Mouse (Mus musculus): Measurements from ENCODE around the gene Otud7b. TPM values are rescaled to one million over a fixed set of nuclear protein-coding genes. Genes with fewer than 3 reads are reported as not detected.

The Otud7b gene
- total RNA-seq, 2 experiments from 2014 or later: 27.4 to 31.0 TPM

DNA sequence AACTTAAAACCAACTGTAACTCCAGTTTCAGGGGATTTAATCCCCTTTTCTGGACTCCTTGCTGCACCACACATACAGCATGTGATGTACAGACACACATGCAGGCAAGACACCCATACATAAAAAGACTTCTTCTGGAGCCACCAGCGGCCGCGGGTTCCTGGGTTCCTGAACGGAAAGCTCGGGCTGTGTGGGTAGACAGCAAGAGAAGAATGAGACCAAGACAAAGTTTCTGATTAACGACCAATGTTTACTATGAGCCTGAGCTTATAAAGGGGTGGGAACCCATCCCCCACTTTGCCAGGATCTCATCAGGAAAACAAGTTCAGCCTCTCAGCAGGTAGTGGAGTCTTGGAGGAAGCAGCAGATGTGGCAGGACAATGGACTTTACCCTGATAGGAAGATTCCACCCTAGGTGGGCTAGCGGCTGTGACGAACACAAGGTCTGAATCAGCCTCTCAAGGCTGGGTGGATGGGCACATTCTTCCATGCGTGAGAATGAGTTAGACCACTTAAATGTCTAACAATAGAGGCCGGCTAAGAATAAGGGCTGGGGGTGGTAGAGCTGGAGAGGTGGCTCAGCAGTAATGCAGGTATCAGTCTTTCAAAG, 20.1 kb upstream of the Otud7b start:
- no peak for DNase-seq (ENCODE audit: low spot score in 2 of 2)

DNA sequence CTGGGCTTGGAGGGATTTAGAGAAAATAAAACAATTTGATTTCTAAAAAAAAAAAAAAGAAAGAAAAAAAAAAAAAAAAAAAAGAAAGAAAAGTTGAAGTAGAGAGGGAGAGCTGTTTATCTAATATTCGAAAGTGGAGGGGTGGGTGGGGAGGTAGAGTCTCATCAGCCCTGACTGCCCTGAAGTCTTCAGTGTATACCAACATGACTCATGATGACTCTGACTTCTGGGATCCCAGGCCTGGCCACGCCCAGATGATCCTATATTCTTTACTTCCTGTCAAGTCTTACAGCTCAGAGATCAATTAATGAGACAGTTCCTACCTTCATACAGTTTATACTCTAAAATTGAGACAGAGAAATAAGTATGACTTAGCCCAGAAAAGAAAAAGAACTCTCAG, 17.1 kb upstream of the Otud7b start:
- no peak for DNase-seq (ENCODE audit: low spot score in 2 of 2)

DNA sequence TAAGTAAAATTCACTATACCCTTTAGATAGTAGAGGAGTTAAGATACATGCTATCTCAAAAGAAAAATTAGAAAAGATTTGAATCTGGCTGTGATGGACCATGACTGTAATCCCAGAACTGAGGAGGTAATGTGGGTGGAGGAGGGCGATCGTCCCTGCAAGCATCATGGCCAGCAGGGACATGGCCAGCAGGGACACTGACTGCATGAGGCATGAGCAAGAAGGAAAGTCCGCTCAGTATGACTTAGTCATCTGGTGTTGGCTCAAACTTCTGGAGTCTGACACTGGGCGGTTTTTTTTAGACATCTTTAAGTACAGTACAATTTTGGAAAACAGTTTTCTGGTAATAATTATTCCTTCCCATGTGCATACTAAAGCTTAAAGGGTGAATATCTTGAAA, 16.5 kb upstream of the Otud7b start:
- DNase-seq (ENCODE audit: low spot score in 2 of 2): no peak

DNA sequence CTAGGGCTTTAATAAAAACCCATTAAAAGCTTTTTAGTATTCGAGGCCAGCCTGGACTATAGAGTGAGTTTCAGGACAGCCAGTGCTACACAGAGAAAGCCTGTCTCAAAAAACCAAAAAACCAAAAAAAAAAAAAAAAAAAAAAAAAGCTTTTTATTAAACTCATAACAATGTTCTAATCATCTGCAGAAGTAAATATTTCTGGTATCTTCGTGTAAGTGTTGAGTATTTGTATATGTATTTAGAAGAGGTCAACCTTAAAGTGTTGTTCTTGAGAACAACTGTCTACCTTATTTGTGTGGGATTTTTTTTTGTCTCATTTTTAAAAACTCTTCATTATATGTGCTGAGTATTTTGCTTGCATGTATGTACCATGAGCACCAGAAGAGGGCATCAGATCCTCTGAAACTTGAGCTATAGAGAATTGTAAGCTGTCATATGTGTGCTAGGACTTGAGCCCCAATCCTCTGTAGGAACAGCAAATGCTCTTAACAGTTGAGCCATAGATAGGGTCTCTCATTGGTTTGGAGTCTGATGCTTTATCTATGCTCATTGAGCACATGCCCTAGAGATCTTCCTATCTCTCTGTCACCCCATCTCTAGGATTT, 14.3 kb upstream of the Otud7b start:
- no peak for DNase-seq (ENCODE audit: low spot score in 2 of 2)

DNA sequence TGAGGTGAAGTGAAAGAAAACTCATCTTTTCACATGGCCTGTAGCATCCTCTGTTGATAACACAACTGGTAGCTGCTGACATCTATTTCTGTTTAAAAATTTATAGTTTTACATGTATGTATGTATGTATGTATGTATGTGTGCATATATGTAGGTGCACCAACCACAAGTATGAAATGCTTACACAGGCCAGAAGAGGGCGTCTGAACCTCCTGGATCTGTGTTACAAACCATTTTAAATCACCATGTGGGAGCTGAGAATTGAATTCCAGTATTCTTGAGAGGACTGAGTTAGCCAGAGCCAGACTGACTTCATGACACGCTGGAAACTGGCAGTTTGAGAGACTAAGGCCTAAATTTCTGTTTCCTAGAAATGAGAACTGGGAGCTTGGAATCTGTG, 13.2 kb upstream of the Otud7b start:
- no peak for DNase-seq (ENCODE audit: low spot score in 2 of 2)

DNA sequence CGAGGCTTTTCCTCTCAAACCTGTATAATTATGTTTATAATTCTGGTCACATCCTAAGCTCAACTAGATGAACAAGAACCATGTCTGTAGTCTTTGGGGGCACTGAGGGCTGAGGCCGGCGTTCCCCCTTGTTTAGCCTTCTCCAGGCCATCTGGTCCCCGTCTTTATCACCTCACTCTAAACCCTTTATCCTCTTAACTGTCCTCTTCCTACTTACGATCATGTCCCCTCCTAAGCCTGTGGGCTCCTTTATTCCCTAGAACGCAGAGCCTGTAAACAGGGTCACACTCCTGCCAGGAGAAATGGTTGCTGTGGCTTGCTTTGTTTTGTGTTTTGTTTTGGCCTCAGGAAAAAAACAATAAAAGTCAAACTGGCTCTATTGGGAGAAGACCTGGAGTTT, 12.4 kb upstream of the Otud7b start:
- DNase-seq (ENCODE audit: low spot score in 2 of 2): no peak

DNA sequence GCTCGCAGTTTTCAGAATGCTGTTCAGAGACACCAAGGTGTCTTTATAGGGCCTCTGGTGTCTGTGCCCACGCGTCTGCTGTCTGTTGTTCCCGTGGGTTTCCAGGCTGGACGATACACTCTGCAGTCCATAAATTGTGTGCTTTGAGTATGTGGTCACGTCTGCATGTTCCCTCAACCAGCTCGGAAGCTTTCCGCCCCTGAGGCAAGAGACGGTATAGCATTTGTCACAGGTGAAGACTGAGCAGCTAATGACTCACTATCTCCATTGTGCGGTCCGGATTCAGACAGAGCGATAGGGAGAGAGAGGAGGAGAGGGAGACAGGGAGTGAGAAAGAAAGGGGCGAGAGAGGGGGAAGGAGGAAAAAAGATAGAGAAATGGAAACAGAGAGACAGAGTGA, 10.8 kb upstream of the Otud7b start:
- no peak for DNase-seq (ENCODE audit: low spot score in 2 of 2)

DNA sequence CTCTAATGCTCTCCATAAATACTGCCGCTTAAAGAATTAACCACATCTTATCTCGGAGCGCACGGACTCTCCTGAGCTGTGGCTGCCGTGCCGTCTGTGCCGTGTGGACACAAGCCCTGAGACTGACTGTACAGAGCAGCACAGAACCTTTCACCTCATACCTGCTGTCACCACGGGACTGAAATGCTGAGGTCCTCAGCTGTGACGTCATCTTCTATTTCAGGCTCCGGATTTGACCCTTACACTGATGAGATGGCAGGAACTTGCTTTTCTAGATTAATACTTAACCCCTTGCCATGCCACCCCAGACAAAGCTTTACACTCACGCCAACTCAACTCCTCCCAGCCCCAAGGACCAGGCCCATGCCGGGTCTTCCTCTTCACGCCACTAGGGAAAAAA, 10.1 kb upstream of the Otud7b start:
- DNase-seq (ENCODE audit: low spot score in 2 of 2): no peak

DNA sequence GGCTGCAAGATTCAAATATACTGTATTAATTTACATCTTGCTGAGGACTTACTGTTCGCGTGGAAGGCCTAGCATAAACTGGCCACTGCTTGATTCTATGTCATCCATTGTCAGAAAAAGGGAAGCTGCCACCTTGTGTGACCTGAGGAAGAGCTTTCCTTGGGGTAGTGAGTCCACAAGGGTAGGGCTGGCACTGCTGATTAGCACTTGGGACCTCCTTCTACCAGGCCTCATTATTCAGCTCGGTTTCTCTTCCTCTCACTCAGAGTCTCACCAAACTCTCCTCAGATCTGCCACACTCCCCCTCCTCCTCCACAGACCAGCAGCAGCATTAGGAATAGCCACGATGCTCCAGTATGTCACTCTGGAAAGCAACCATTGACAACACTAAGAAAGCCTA, 6.2 kb upstream of the Otud7b start:
- DNase-seq (ENCODE audit: low spot score in 2 of 2): no peak

DNA sequence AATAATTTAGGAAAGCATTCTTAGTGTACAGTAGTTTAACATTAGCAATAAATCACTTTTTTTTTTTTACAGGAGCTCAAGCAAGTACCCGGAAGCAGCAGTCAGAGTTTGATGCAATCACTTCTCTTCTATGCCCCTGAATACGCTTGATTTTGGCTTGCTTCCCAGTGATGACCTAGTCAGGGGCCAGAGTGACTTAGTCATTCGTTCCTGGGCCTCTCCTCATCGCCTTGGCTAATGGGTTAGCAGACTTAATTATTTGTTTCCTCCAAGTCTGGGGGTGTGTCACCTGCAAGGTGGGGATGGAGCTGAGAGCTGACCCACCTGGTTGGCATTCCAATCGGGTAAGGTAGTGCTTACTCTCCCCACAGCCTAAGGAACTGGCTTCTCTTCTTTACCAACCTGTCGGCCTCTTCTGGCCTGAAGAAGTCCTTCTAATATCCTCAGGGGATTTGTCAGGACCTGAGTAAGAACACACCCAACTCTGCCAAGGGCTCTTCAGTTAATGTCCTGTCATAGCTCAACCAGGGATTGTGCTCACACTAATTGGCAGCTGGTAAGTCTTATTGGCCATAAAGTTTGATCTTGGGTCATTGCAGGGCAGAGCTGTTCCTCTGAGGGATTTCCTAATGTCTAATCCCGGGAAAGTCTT, 5.6 kb upstream of the Otud7b start:
- DNase-seq (ENCODE audit: low spot score in 2 of 2): no peak

DNA sequence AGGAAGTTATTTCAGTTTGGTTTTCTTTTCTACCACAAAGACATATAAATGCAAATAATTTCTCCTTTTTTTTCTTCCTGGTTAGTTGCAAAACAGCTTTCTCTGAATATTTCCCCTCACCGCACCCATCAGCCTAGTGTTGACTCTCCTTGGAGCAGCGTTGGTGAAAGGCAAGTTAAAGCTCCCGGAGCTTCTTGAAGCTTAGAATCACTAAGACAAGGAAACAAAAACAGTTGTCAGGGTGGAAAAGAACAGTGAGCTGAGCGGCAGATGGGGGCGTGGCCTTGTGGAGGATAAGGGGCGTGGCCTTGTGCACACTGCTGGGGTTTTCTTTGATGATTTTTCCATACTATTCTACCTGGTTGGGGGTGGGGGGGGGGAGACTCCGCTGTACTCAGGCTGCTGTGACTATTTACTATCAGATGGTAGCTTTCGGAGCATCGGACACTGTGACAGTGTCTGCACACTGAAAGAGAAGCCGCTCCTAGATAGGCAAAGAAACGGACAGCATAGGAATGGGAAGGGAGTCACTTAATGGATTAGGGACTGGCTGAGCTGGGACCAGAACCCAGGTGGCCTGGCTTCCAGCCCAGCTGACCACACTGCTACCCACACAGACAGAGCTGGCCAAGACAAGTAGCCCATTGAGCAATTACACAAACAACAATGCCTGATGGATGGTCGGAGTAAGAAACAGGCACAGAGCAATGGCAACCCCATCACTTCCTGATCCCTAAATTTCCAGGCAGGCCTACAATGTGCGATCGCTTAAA, 2.0 kb upstream of the Otud7b start:
- DNase-seq (ENCODE audit: low spot score in 2 of 2): peak in 1 of 2 experiments; percentile 51

DNA sequence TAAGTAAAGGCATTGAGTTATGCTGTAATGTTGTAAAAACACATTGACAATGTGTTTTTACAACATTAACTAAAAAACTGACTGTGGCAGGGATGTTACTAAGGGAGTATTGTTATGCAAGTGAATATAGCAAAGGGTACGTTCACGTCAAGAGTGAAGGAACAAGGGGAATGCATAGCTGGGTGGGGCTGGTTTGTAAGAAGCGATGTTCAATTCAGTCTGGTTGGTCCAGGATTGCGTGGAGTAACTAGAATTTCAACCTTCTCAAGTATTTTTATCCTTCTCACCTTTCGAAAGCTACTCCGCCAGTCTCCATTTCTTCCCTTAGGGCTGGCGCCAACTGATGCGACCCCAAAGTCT, 446 bp upstream of the Otud7b start:
- no peak for DNase-seq (ENCODE audit: low spot score in 2 of 2)

DNA sequence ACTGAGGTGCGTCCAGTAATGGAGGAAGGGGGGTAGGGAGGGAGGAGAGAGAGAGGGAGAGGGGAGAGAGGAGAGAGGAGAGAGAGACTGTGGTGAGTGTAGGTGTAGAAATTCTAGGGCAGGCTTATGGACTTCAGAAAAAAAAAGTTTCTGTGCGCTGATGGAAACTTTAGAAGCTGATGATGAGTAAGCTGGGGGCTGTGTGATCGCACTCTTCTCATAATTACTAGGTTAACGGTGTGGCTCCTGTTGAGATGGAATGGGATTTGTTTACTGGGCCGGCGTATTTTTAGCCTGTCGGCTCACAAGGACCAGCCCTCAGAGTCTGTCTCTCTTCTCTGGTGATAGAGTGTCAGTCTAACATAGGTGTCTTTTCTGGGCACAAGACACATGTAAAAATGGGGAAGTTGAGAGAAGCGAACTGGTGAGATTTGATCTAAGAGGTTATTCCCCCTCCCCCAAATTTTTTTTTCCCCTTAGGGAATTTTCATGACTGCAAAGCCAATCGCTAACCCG, 963 bp downstream of the Otud7b start:
- no peak for DNase-seq (ENCODE audit: low spot score in 2 of 2)

DNA sequence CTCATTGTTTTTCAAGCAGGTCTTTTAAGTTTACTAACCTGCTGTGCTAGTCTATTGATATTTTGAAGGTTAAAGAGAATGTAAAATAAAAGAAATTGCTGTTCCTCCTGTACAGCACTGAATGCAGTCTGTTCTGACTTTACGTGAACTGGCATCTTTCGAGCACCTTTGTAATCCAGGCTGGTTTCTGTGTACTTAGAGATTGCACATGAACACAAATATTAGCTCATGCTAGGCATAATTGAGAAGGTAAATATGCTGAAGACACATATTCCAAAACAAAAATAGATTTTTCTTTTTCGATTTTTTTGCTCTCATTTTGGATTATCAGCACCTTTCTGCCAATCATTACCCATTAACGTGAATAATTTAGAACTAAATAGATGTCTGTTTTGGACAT, 1.8 kb downstream of the Otud7b start:
- no peak for DNase-seq (ENCODE audit: low spot score in 2 of 2)

DNA sequence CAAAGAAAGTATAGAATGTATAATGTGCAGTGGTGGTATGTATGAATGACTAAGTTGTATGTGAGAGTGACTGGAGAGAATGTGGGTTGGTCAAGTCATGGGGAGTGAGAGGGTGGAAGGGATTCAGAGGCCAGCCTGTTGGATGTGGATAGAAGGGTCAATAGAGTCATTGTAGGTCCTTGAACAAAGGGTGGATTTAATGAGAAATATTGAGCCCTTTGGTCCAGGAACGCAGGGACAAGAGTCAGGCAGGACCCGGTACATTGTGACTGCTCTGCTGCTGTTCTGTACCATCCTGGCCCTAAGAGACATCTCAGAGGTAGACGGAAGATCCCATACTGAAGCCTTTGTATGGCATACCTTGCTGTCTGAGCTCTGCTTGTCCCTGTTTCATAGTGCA, 4.0 kb downstream of the Otud7b start:
- DNase-seq (ENCODE audit: low spot score in 2 of 2): no peak

DNA sequence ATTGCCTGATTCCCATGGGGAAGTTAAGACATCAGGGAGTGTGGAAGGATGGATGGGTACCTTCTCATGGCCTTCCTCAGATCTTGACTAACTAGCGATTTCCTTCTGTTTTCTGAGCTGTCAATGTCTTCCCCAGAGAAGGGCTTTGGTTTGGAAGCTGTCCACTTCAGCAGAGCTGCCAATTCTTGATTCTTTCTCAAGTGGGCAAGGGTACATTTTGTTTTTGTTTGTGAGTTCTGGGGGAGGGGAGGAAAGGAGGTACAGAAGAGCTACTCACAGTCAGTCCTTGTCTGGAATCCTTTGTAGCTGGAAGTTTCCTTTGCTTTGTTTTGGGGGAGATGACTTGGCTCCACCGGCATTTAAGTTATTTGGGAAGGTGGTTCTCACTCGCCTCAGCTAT, 8.9 kb downstream of the Otud7b start:
- DNase-seq (ENCODE audit: low spot score in 2 of 2): peak in 1 of 2 experiments; percentile 50

DNA sequence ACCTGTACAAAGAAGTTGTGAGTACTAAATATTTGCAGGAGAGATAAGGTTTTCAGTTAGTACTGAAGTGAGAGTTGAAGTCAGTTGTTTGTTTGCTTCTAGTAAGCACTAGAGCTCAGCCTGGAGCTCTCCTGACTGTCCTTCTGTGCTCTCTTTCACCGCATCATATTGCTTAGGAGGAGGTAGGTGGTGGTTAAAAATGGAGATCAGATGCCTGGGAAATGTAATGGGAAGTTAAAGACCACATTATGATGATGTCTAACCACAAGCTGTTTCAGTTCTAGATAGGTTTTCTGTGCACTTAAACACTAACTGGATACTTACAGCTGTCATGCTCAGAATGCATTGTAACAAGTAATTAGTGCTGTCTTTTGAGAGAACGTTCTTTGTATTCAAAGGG, 13.8 kb downstream of the Otud7b start:
- peak in 1 of 2 experiments; percentile 12 for DNase-seq (ENCODE audit: low spot score in 2 of 2)

DNA sequence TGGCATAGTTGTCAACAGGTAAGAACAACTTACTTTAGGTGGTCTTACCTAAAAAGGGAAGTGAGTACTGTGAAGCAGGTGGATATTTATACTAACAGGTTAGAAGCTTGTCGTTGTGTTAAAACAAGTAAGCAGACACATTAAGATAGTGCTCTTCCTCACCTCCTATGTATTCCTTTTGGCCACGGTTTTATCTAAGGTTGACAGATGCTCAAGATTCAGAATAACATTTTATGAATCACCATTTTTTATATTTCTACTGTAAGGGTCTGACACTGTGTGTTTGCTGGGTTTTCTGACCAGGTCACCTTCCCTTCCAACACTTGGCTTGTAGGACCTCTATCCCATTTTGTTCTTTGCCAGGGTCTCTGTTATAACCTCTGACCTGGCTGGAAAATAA, 14.4 kb downstream of the Otud7b start:
- DNase-seq (ENCODE audit: low spot score in 2 of 2): no peak

DNA sequence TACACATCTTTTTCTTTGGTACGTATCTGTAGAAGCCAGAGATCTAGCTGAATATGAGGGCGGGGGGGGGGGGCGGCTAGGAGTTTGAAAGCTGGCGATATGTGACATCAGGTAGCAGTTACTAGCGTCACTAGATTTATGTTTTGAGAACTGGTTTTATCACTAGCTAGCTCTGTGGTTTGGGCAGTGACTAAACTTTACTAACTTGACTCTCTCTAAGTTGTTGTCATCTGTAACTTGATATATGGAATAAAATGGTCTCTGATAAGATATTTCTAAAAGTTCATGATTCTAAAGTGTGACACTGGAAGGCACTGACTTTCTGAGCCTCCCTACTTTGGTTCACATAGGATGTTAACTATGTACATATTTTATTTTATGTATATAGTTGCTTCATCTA, 19.9 kb downstream of the Otud7b start:
- no peak for DNase-seq (ENCODE audit: low spot score in 2 of 2)

DNA sequence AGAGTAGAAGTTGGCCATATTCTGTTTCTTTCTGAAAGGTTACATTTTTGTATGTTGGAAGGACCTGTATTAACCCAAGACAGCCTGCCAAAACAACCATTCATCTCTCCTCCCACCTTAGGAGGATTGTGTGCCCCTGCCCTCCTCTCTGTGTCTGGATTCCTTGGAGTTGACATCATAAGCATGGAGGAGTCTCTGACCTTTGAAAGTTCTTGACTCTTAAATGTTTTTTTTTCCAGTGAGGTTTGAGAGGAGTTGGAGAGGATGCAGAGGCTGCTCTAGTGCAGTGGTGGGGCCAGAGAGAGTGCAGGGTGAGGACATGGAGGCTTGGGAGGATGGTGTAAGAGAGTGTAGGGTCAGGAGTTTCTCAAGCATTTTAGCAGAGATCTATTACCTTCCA, 23.8 kb downstream of the Otud7b start:
- DNase-seq (ENCODE audit: low spot score in 2 of 2): no peak

DNA sequence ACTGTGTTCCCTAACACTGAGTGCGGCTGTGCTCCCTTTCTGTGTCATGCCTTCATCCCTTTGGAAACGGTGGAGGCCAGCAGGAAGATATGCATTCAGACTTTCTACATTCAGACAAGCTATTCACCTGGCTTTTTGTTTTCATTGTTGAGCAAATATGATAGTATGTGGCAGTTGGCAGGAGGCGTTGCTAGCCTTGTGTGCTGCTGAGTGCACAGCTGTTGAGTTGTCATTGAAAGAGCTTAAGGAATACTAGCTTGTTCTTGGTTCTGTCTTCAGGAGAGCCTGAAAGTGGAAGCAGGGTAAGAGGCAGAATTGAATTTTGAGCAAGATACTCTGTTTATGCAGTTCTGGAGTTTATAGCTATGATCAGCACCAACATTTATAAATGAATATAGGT, 28.2 kb downstream of the Otud7b start:
- DNase-seq (ENCODE audit: low spot score in 2 of 2): no peak

DNA sequence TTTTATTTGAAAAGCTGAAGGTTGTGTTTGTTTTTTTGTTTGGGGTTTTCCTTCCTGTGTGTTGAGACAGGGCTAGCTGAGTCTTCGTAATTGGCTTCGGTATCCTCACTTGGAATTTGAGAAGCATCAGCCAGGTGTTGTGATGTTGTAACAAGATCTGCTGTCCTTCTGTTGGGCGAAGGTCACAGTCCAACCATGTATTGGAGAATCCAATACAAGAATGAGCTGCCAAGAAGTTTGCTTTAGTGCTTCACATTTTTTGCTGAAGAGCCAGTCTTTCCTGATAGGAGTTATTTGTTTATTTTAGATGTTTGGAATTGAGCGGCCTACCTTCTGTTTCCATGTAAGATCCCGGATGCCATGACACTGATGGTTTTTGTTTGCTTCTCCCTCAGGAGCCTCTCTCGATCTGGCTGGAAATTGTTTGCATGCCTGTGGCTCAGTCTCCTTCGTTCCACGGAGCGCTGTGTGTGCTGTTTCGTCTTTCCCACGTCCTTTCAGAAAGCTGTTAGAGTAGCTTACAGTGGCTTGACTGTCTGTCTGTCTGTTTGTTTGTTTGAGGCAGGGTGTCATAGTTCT, 29.1 kb downstream of the Otud7b start:
- DNase-seq (ENCODE audit: low spot score in 2 of 2): no peak

Data from layer of hippocampus, postnatal 14 days (tissue).